In the genomic region with DNA sequence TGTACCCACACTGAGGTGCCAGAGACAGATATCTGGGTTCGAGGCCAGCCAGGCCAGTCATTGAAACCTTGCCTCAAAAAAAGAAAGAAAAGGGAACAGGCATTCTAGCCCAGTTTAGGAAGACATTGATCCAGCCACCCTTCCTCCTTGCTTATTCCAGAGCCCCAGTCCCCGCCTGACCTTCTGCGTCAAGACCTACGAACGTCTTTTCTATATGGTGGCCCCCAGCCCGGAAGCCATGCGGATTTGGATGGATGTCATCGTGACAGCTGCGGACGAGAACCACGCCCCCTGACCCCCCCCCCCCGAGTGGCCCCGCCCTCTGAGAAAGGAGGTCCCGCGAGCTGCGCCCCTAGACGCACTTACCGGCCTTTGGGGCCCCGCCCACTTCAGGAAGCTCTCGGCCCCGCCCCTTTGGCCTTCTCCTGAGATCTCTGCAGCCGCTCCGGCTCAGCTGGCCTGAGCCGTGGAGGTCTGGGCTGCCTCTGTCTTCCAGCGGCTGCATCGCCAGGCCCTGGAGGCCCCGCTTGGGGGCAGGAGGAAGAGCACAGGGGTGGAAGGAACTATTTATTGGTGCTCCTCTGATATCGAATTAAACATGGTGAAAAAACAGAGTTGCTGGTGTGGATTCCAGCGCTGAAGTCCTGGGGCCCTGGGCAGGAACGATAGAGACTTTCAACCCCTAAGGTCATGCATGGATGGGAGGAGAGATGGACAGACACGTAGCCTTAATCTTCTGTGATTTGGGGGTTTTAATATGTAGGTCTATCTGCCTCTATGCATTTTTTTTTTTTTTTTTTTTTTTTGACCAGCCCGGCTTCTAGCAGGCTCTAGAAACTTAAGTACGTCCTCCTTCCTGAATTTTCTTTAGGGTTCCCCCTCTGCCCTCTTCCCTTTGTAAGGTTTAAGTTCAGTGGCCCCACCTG, we compare ENCODE assay signal across 1 mouse cellular context.
A peak's percentile ranks its signal among the peaks of the same experiment; 100 is the strongest.
TF ChIP-seq lines count a peak whose summit lies in the region.

No protein-coding gene starts in this region.

TF ChIP-seq in MEL, 35 proteins besides CTCF, POLR2A, EP300 and RAD21 (continued from another document):
- TF ChIP-seq E2F4 (IDR thresholded peaks at IDR 0.05; ENCODE audit: borderline replicate concordance, low read depth, low read length) (no peak), MAZ (IDR thresholded peaks at IDR 0.05; ENCODE audit: low read depth, low read length) (peak; percentile 70; the same call in 1 of the 2 replicates), TBP (IDR thresholded peaks at IDR 0.05; ENCODE audit: low read depth, low read length) (no peak), ZKSCAN1 (IDR thresholded peaks at IDR 0.05; ENCODE audit: low read depth, low read length) (no peak), HCFC1 (IDR thresholded peaks at IDR 0.05; ENCODE audit: low read depth, low read length) (peak; percentile 48; the same call in 1 of the 2 replicates), ZMIZ1 (IDR thresholded peaks at IDR 0.05; ENCODE audit: low read depth, low read length) (peak; percentile 22; the same call in 1 of the 2 replicates), ZNF384 (IDR thresholded peaks at IDR 0.05; ENCODE audit: low read depth, low read length) (peak; percentile 61; the same call in 1 of the 2 replicates), ELF1 (IDR thresholded peaks at IDR 0.05; ENCODE audit: low read depth, low read length) (peak; percentile 43), GABPA (IDR thresholded peaks at IDR 0.05; ENCODE audit: low read depth, low read length) (no peak), CHD2 (IDR thresholded peaks at IDR 0.05; ENCODE audit: low read length) (no peak), GATA1 (IDR thresholded peaks at IDR 0.05; ENCODE audit: low read depth, low read length) (no peak), USF1 (IDR thresholded peaks at IDR 0.05; ENCODE audit: low read depth, low read length) (no peak), POLR2AphosphoS2 (IDR thresholded peaks at IDR 0.05; ENCODE audit: low read length) (0 out of 2 replicates have a peak, but pooled peaks have one; percentile 48)
